Mouse (Mus musculus) B cell, adult 67 days (primary cell): Measurements from ENCODE around the gene 4930430A15Rik. TPM values are rescaled to one million over a fixed set of nuclear protein-coding genes. Genes with fewer than 3 reads are reported as not detected.

Source experiments
- total RNA-seq, 2 experiments: library from RNA; stranded (reverse); gene quantifications; 4 replicates each; pipeline ENCODE4 v1.2.4; 2023

The 4930430A15Rik gene
- total RNA-seq, result not detected

DNA sequence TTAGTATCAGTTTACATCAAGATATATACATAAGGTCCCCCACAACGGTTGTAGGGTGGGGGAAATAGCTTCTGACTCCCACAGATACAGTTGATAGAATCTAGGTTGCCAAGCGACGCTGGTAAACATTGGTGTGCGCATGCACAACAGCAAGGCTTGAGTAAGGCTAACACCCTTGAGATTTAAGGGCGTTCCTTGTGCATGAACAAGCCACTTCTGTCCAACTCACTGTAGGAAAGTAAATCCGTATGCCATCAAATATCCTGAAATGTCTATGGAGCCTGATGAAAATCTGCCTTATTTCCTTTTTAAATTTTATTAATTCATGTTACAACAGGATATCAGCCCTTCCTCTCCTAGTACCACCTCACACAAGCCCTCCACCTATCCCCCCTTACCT lies at the start of gene 4930430A15Rik:
Gene 4930430A15Rik, minus strand, starts transcription at position 101 of the 400 bp plus-strand sequence.

DNA sequence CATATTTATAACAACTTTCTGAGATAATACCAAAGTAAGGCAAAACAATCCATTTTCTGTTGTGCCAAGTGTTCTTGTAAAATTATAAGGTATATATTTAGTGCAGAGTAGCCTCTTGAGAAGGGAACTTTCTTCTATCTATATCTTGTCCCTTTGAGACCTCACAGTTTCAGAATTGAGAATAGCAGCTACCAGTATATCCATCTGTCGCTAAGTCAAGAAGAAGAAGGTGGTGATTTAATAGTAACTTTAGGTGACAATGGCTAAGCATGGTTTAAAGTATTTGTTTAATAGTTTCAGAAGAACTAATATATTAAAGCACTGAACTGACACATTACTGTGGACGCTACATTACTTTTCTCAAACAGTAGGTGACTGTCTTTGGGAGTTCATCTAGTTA lies 44.6 kb upstream of the 4930430A15Rik start, which contains the start of gene Olfr1277:
Gene Olfr1277, minus strand, starts transcription at position 101 of the 400 bp plus-strand sequence.

DNA sequence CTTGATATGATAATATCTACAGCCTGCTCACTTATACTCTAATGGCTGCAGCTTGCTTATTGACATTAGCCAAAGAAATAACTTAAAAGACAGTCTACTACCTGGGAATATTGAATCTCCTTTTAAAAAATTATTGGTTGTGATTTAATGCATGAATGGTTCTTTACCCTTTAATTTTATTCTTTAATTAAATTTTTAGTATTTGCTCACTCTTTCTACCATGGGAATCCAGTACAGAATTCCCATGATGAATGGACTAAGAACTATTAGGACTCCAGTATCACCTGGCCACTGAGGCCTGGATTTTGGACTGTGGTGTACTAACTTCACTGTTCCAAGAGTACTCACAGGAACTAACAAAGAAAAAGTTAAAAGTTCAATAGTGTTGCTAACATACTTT lies 24.8 kb upstream of the 4930430A15Rik start, which contains the start of gene Olfr1276:
Gene Olfr1276, plus strand, starts transcription at position 301 of the 400 bp plus-strand sequence.

DNA sequence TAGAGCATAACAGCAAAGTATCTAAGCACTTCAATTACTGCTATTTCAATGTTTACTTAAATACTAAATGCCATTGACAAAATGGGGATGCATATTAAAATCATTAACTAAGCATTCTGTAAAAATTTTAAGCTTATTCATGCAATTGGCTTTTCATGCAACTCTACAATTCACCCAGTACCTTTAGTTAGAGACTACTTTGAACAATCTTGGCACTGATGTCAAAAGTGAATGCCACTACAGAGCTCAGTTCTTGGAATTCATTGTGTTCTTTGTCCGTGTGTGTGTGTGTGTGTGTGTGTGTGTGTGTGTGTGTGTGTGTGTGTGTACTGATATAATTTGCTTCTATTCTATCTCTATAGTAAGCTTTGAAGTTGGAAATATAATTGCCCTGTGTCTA lies 5.8 kb upstream of the 4930430A15Rik start, which contains the start of gene Olfr1275:
Gene Olfr1275, minus strand, starts transcription at position 101 of the 400 bp plus-strand sequence.

DNA sequence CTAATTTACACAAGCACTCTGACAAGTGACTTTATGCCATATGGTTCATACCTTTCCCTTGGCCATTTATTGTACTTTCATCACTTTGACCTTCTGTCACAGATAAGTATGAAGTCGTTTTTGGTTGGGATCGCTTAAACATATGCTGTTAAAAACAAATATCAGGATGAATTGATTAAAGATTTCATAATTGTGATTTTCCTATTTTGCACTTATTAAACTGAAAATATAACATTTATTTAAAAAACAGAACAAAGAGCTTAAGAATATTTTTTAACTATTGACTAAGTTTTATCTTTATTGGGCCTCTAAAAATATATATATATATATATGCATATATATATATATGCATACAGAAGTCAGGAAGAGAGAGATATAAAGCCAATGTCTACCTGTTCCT lies 76.6 kb downstream of the 4930430A15Rik start, which contains the start of gene Gm15130:
Gene Gm15130, minus strand, starts transcription at position 101 of the 400 bp plus-strand sequence.

Other genes starting within 250 kb of the 4930430A15Rik start
- gene Gm13941, start 123.6 kb downstream of the 4930430A15Rik start, total RNA-seq, result not detected
- not detected for gene Gm15130, start 76.7 kb downstream of the 4930430A15Rik start, total RNA-seq
- not detected for gene Olfr1275, start 5.7 kb upstream of the 4930430A15Rik start, total RNA-seq
- gene Olfr1276, start 24.9 kb upstream of the 4930430A15Rik start, total RNA-seq, result not detected
- not detected for gene Olfr1277, start 44.5 kb upstream of the 4930430A15Rik start, total RNA-seq
- gene Olfr1278, start 60.5 kb upstream of the 4930430A15Rik start, total RNA-seq, result not detected
- gene Olfr1279, start 71.0 kb upstream of the 4930430A15Rik start, total RNA-seq, result not detected
- not detected for gene Olfr1280, start 84.4 kb upstream of the 4930430A15Rik start, total RNA-seq
- not detected for gene Olfr1281, start 96.9 kb upstream of the 4930430A15Rik start, total RNA-seq
- not detected for gene Olfr1282, start 106.5 kb upstream of the 4930430A15Rik start, total RNA-seq
- gene Olfr1283, start 137.2 kb upstream of the 4930430A15Rik start, total RNA-seq, result not detected
- not detected for gene Olfr1284, start 145.9 kb upstream of the 4930430A15Rik start, total RNA-seq
- gene Olfr1286, start 193.5 kb upstream of the 4930430A15Rik start, total RNA-seq, result not detected
- not detected for gene Olfr1287, start 219.5 kb upstream of the 4930430A15Rik start, total RNA-seq
- not detected for gene Olfr1288, start 244.5 kb upstream of the 4930430A15Rik start, total RNA-seq